Mouse (Mus musculus) small intestine, adult 2 months (tissue): Measurements from ENCODE around the gene Gm21293. TPM values are rescaled to one million over a fixed set of nuclear protein-coding genes. Genes with fewer than 3 reads are reported as not detected.

ENCODE experiments used
- polyA plus RNA-seq: library from polyadenylated mRNA; depleted of rRNA; stranded (reverse); fragments of >200 nt; gene quantifications from 2 replicates; pipeline ENCODE4 v1.2.3, GENCODE M21; 2012; rRNA removed

The Gm21293 gene
- polyA plus RNA-seq, 1 experiment = not detected

Other genes starting within 250 kb of the Gm21293 start
- gene Gm6763, start 8.5 kb downstream of the Gm21293 start, polyA plus RNA-seq = not detected in 2 replicates
- not detected in 2 replicates for gene Gm8764, start 17.0 kb downstream of the Gm21293 start, polyA plus RNA-seq
- not detected in 2 replicates for gene Gm21304, start 25.5 kb downstream of the Gm21293 start, polyA plus RNA-seq
- gene Gm21312, start 34.0 kb downstream of the Gm21293 start, polyA plus RNA-seq = not detected in 2 replicates
- not detected in 2 replicates for gene Gm20765, start 42.5 kb downstream of the Gm21293 start, polyA plus RNA-seq
- not detected in 2 replicates for gene Gm4340, start 51.1 kb downstream of the Gm21293 start, polyA plus RNA-seq